Mouse (Mus musculus) ES-Bruce4 (cell line): ENCODE results near the gene Akt1s1.

Source experiments
- CTCF ChIP-seq: IDR thresholded peaks from one replicate; pipeline ENCODE4 v1.8.1; 2011; ENCODE audit warnings: low read depth, low read length
- POLR2A ChIP-seq: IDR thresholded peaks from one replicate; pipeline ENCODE4 v1.8.1; 2011; ENCODE audit warnings: low read length; ENCODE audit not compliant: insufficient read depth

DNA sequence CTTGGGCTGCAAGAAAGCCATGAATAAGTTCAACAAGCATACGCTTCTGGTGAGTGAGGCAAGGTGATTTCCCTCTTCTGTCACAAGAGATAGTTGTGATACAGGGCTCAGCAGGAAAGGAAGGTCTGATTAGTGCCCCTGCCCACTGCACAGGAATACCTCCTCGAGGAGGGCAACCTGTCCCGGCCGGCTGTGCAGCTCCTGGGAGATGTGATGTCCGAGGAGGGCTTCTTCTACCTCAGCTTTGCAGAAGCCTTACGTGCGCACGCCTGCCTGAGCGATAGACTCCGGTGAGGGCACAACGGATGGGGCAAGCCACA, 9.7 kb upstream of the Akt1s1 start:
- TF ChIP-seq POLR2A = no peak
- no peak for TF ChIP-seq CTCF
